Mouse (Mus musculus): ENCODE measurements at regions not wholly inside any gene's neighbourhood (a gene's known extent, or its start where the extent isn't known, plus 50 kb on each side); places are given as distances from the start of the nearest gene placed in this dataset.
"Not testable (repeated sequence)": the region's sequence is repeated elsewhere in the genome, so short reads cannot be mapped to it uniquely, and the experiment has no call there.

GRCm38 (mm10) chr5:97276724-97277123 is 115.5 kb downstream of the Naa11 start:
- no peak for DNase-seq (ENCODE audit: low spot score)
- Histone ChIP-seq H3K27ac (replicated peaks; ENCODE audit: low read depth, low read length) (no peak overlapping the region), H3K27me3 (ENCODE audit: control insufficient read depth, insufficient read depth, low read length) (no peaks in the 10 kb centered on the region), H3K4me1 (ENCODE audit: control insufficient read depth, insufficient read depth, low read length) (no peaks in the 10 kb centered on the region), H3K9me3 (replicated peaks; ENCODE audit: control insufficient read depth, low read length) (no peaks in the 10 kb centered on the region), H3K9ac (replicated peaks; ENCODE audit: low read length) (no peak overlapping the region), H3K4me3 (ENCODE audit: low read depth, low read length) (no peak overlapping the region), H3K36me3 (replicated peaks; ENCODE audit: control insufficient read depth, insufficient read depth, low read depth, low read length) (no peaks in the 10 kb centered on the region), H3K4me2 (ENCODE audit: low read depth, low read length) (no peak overlapping the region)
- ATAC-seq (replicated peaks; ENCODE audit: insufficient number of reproducible peaks, low FRiP score, low TSS enrichment, low read depth) = no peak
- 82% methylated on average over 5 of the region's 5 CpGs for WGBS

- H3K9ac ChIP-seq (replicated peaks; ENCODE audit: low read length); H3K36me3 ChIP-seq (replicated peaks; ENCODE audit: control insufficient read depth, insufficient read depth, low read depth, low read length); ATAC-seq (replicated peaks; ENCODE audit: insufficient number of reproducible peaks, low FRiP score, low TSS enrichment, low read depth); H3K27ac ChIP-seq (replicated peaks; ENCODE audit: low read depth, low read length); H3K4me1 ChIP-seq (ENCODE audit: control insufficient read depth, insufficient read depth, low read length); H3K4me3 ChIP-seq (ENCODE audit: low read depth, low read length); H3K9me3 ChIP-seq (replicated peaks; ENCODE audit: control insufficient read depth, low read length); DNase-seq (ENCODE audit: low spot score); H3K4me2 ChIP-seq (ENCODE audit: low read depth, low read length); H3K27me3 ChIP-seq (ENCODE audit: control insufficient read depth, insufficient read depth, low read length): not testable (repeated sequence)
- WGBS = 89% methylated on average over 12 of the region's 12 CpGs
Observed at GRCm38 (mm10) chr5:97264666-97265065, 127.5 kb downstream of the Naa11 start.

DNA sequence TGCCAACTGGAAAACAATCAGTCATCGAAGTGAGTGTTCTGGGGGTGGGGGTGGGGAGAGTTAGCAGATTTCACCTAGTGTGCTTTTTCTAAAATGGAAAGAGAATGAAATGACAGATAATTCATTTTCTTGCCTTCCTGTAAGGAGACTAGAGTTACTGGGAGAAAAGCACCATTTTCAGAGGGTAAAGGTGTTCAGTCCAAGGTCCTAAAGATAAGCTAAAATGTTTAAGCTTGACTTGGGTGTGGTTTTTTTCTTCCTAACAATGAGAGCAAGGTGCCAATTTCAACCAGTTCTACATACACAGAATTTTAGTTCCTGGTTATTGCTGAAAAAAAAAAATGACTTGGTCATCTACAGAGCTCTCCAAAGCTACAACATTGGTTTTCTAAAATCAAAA is 135.1 kb downstream of the Naa11 start:
- WGBS = 62% methylated on average over 1 of the region's 1 CpGs
- H3K4me2 ChIP-seq (ENCODE audit: low read depth, low read length) = no peak overlapping the region
- no peaks in the 10 kb centered on the region for H3K36me3 ChIP-seq (replicated peaks; ENCODE audit: control insufficient read depth, insufficient read depth, low read depth, low read length)
- no peak for ATAC-seq (replicated peaks; ENCODE audit: insufficient number of reproducible peaks, low FRiP score, low TSS enrichment, low read depth)
- no peak for DNase-seq (ENCODE audit: low spot score)
- no peak overlapping the region for H3K4me3 ChIP-seq (ENCODE audit: low read depth, low read length)
- no peaks in the 10 kb centered on the region for H3K4me1 ChIP-seq (ENCODE audit: control insufficient read depth, insufficient read depth, low read length)
- H3K27me3 ChIP-seq (ENCODE audit: control insufficient read depth, insufficient read depth, low read length) = no peaks in the 10 kb centered on the region
- H3K9ac ChIP-seq (replicated peaks; ENCODE audit: low read length) = no peak overlapping the region
- no peak overlapping the region for H3K27ac ChIP-seq (replicated peaks; ENCODE audit: low read depth, low read length)
- no peaks in the 10 kb centered on the region for H3K9me3 ChIP-seq (replicated peaks; ENCODE audit: control insufficient read depth, low read length)

DNA sequence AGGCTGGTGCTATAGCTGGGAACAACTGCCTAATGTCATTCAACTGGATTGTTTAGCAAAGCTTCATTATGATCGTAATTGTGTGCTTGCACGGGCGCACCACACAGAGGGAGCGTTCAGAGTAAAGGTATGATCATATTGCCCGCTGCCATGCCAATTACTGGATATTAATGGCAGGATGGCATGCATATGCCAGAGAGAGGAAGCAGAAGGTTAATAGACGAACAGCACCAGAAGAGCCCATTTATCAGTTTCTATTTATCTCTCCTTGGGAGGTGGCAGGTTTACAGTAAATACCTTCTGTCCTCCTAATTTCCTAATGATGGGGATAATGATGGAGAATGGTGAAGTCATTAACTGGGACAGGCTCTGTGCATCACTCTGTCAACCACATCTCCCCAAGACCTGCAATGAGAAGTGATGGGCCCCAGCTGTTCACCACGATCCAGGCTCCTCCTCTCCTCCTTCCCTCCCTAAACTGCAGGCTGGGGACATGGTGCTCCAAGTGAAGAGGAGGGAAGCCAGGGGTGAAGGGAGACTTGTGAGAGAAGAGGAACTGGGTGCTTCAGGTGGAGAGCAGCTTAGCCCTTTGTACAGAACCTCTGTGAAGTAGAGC is 135.6 kb downstream of the Naa11 start:
- Histone ChIP-seq H3K4me2 (ENCODE audit: low read depth, low read length) (no peak overlapping the region), H3K36me3 (replicated peaks; ENCODE audit: control insufficient read depth, insufficient read depth, low read depth, low read length) (no peaks in the 10 kb centered on the region), H3K27me3 (ENCODE audit: control insufficient read depth, insufficient read depth, low read length) (no peaks in the 10 kb centered on the region), H3K9me3 (replicated peaks; ENCODE audit: control insufficient read depth, low read length) (no peaks in the 10 kb centered on the region), H3K9ac (replicated peaks; ENCODE audit: low read length) (no peak overlapping the region), H3K4me1 (ENCODE audit: control insufficient read depth, insufficient read depth, low read length) (no peaks in the 10 kb centered on the region), H3K4me3 (ENCODE audit: low read depth, low read length) (no peak overlapping the region), H3K27ac (replicated peaks; ENCODE audit: low read depth, low read length) (no peak overlapping the region)
- no peak for DNase-seq (ENCODE audit: low spot score)
- no peak for ATAC-seq (replicated peaks; ENCODE audit: insufficient number of reproducible peaks, low FRiP score, low TSS enrichment, low read depth)
- WGBS = 80% methylated on average over 7 of the region's 7 CpGs

DNA sequence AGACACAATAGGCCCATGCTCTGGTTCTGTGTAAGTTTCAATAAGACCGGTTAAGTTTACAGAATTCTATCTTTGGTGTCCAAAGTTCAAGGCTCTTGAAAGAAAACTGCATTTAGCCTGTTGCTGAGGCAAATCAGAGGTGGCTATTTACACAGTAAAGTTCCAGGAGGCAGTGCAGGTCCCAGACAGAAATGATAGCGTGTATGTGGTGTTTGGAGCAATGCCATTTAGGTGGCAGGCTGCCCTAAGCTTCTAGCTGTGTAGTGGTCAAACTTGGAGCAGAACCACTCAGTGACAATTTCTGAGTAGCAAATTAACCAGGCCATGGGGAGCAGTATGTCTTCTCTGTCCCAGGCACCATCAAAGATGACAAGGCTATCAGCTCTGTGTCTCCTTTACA is 125.5 kb upstream of the Paqr3 start:
- 93% methylated on average over 2 of the region's 2 CpGs for WGBS
- H3K27me3 ChIP-seq (ENCODE audit: control insufficient read depth, insufficient read depth, low read length) = no peaks in the 10 kb centered on the region
- no peak overlapping the region for H3K4me3 ChIP-seq (ENCODE audit: low read depth, low read length)
- DNase-seq (ENCODE audit: low spot score) (no peak), ATAC-seq (replicated peaks; ENCODE audit: insufficient number of reproducible peaks, low FRiP score, low TSS enrichment, low read depth) (no peak)
- no peak overlapping the region for H3K4me2 ChIP-seq (ENCODE audit: low read depth, low read length)
- no peaks in the 10 kb centered on the region for H3K4me1 ChIP-seq (ENCODE audit: control insufficient read depth, insufficient read depth, low read length)
- H3K27ac ChIP-seq (replicated peaks; ENCODE audit: low read depth, low read length) = no peak overlapping the region
- H3K9me3 ChIP-seq (replicated peaks; ENCODE audit: control insufficient read depth, low read length) = no peaks in the 10 kb centered on the region
- H3K36me3 ChIP-seq (replicated peaks; ENCODE audit: control insufficient read depth, insufficient read depth, low read depth, low read length) = no peaks in the 10 kb centered on the region
- no peak overlapping the region for H3K9ac ChIP-seq (replicated peaks; ENCODE audit: low read length)

DNA sequence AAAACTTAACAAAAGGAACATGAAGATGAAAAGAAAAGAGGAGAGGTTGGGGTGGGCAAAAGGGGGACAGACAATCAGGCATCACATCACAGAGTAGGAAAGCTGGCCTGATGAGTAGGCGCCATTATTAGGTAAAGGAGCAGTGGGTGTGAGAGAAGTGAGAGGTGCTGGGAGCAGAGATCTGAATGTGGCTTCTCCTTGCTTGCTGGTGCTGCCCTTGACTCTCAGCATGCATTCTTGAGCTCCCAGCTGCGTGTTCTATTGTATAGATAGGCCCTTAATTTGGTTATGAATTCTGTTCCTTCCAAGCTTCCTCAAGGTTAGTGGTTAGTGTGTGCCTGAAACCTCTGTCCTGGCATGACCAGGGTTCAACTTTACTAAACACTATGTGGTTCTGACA is 115.0 kb upstream of the Paqr3 start:
- H3K27me3 ChIP-seq (ENCODE audit: control insufficient read depth, insufficient read depth, low read length) = no peaks in the 10 kb centered on the region

DNA sequence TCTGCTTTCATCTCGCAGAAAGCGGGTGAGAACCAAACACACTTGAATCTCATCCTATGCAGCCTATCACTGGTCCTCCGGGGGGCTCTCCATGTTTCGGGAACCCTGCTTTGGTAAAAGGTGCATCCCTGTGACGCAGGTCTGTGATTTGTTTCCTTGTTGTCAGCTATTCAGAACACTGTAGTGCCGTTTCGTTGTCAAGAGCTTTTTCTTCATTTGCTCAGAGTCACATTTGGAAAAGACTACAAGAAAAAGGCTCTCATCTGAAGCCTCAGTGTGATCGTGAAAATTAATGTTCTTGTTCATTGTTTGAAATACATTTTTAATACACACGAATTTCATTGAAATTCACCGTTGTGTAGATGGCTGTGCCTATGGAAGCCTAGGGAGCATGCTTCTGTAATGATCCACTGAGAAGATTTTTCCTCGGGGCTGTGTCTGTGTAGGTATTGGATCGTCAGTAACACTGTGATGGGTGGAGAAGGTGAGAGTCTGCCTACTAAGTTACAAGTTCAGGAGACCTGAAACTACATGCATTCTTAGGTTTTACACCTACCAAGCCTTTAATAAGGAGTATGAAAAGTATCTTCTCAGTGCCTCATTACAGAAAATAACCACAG is 112.0 kb upstream of the Paqr3 start:
- Histone ChIP-seq H3K4me1 (ENCODE audit: control insufficient read depth, insufficient read depth, low read length) (no peaks in the 10 kb centered on the region), H3K4me3 (ENCODE audit: low read depth, low read length) (no peak overlapping the region), H3K36me3 (replicated peaks; ENCODE audit: control insufficient read depth, insufficient read depth, low read depth, low read length) (no peaks in the 10 kb centered on the region), H3K27ac (replicated peaks; ENCODE audit: low read depth, low read length) (no peak overlapping the region), H3K4me2 (ENCODE audit: low read depth, low read length) (no peak overlapping the region), H3K9me3 (replicated peaks; ENCODE audit: control insufficient read depth, low read length) (no peaks in the 10 kb centered on the region), H3K9ac (replicated peaks; ENCODE audit: low read length) (no peak overlapping the region; the same call in 1 of the 2 replicates), H3K27me3 (ENCODE audit: control insufficient read depth, insufficient read depth, low read length) (no peaks in the 10 kb centered on the region)
- DNase-seq (ENCODE audit: low spot score) (no peak), ATAC-seq (replicated peaks; ENCODE audit: insufficient number of reproducible peaks, low FRiP score, low TSS enrichment, low read depth) (no peak)
- WGBS = 80% methylated on average over 12 of the region's 12 CpGs

More for the DNA sequence above, 115.0 kb upstream of the Paqr3 start:
- WGBS = 52% methylated on average over 2 of the region's 2 CpGs
- Histone ChIP-seq H3K36me3 (replicated peaks; ENCODE audit: control insufficient read depth, insufficient read depth, low read depth, low read length) (no peaks in the 10 kb centered on the region), H3K9ac (replicated peaks; ENCODE audit: low read length) (no peak overlapping the region), H3K4me2 (ENCODE audit: low read depth, low read length) (no peak overlapping the region), H3K27ac (replicated peaks; ENCODE audit: low read depth, low read length) (no peak overlapping the region), H3K9me3 (replicated peaks; ENCODE audit: control insufficient read depth, low read length) (no peaks in the 10 kb centered on the region), H3K4me3 (ENCODE audit: low read depth, low read length) (no peak overlapping the region), H3K4me1 (ENCODE audit: control insufficient read depth, insufficient read depth, low read length) (no peaks in the 10 kb centered on the region)
- no peak for DNase-seq (ENCODE audit: low spot score)
- ATAC-seq (replicated peaks; ENCODE audit: insufficient number of reproducible peaks, low FRiP score, low TSS enrichment, low read depth) = no peak

DNA sequence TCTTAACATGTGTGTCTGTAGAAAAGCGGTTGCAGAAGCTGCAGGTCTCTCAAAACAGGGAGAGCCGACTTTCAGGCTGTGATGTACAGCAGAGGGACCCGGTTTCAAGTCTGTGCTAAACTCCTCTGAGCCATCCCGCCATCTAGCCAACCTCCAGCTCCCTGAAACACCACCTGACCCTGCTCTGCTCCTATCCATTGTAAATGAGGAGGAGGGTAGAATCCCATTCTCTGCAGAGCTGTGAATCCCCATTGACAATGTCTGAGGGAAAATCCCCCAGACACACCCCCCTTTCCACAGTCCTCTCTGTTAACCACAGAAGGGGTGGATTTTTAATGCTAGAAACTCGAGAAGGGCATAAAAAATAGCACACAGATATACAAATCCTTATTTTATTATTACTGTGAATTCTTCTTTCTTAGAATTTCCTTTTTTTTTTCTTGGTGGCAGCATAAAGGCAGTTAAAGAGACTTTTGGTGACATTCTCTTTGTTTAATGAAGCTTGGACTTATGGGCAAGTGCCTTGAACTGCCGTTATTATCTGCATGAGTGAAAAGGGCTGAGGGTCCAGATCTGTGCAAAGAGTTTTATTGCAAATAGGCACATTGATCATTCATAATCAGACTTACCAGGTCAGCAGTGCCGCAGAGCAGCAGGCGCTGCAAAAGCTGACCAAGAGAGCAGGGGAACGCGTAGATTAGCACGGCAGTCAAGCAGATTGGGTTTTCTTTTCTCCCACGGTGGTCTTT is 111.3 kb upstream of the Paqr3 start:
- no peaks in the 10 kb centered on the region for H3K27me3 ChIP-seq (ENCODE audit: control insufficient read depth, insufficient read depth, low read length)
- H3K27ac ChIP-seq (replicated peaks; ENCODE audit: low read depth, low read length) = no peak overlapping the region
- no peak overlapping the region; the same call in 1 of the 2 replicates for H3K4me2 ChIP-seq (ENCODE audit: low read depth, low read length)
- H3K9me3 ChIP-seq (replicated peaks; ENCODE audit: control insufficient read depth, low read length) = no peaks in the 10 kb centered on the region
- H3K36me3 ChIP-seq (replicated peaks; ENCODE audit: control insufficient read depth, insufficient read depth, low read depth, low read length) = no peaks in the 10 kb centered on the region
- no peak overlapping the region; the same call in 1 of the 2 replicates for H3K9ac ChIP-seq (replicated peaks; ENCODE audit: low read length)
- 65% methylated on average over 12 of the region's 12 CpGs for WGBS
- ATAC-seq (replicated peaks; ENCODE audit: insufficient number of reproducible peaks, low FRiP score, low TSS enrichment, low read depth) (peak; percentile 59; the same call in 1 of the 2 replicates), DNase-seq (ENCODE audit: low spot score) (no peak)
- H3K4me3 ChIP-seq (ENCODE audit: low read depth, low read length) = no peak overlapping the region
- no peaks in the 10 kb centered on the region for H3K4me1 ChIP-seq (ENCODE audit: control insufficient read depth, insufficient read depth, low read length)

All from embryonic facial prominence, embryonic 11.5 days (tissue).